Mouse (Mus musculus) ovary, postnatal 36 days (tissue): ENCODE measurements around the gene Fhit.

Experiments used
- DNase-seq: peaks from one replicate; pipeline ENCODE4 v3.0.0; 2022; ENCODE audit warnings: low spot score, mixed read lengths

The Fhit gene

DNA sequence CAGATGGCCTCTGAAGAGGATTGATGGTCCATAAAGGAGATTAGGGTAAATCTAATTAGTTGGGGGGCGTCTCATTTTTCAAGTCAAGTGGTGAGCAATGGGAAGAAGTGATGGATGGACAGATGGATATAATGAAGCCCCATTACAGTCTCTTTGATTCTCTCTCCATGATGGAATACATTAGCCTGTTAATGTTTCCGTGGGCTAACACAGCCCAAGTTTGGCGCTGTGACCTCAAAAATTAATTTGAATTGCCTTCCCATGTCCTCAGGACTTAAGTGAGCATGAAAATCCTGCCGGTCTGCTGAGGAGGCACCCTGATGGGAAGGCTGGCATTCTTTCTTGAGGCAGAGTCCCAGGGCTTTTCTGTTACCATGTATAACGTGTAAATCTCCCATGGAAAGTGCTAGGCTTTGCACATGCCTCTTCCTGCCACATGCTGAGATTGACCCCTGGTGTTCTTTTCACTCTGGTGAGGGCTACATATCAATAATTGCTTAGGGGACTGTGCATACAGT lies 1564.3 kb downstream of the Fhit start:
- no peak for DNase-seq

GRCm38 (mm10) chr14:9589121-9589520 lies 1572.7 kb downstream of the Fhit start:
- DNase-seq = no peak

DNA sequence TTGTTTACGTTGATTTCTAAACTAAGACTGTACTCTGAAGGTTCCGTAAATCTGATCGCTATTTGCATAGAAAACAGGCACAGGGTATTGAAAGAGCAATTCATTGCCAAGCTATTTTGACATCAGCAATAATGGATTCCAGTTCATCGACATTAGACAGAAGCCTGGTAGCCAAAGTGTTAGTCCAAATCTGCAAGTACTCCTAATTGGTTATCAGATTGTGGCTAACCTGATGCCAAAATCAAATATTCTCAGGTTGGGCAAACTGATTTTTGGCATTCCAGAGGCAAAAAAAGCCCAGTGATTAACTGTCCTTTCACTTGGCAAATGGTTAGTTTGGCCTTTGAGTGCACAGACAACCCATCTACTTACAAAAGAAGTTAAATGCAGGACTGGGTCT lies 1573.9 kb downstream of the Fhit start:
- no peak for DNase-seq

- DNase-seq = no peak
Observed at GRCm38 (mm10) chr14:9583227-9584155, 1578.3 kb downstream of the Fhit start.

DNA sequence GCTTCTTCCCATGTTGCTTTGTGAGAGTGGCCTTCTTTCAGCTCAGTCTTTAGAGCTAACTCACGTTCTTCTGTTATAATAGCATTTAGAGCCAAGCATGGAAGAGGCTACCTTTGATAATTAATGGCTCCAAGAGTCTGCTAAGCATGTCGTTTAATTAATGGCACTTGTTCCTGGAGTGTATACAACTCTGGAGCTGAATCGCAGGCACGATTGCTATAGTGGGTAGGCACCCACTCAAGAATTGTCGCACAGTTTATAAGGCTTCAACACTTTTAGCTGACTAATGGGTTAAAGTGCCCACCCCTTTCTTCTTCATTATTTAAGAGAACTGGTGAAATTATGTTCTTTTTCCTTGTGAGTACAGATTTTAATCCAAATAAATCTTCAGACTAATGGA lies 1605.5 kb downstream of the Fhit start:
- DNase-seq = no peak

DNA sequence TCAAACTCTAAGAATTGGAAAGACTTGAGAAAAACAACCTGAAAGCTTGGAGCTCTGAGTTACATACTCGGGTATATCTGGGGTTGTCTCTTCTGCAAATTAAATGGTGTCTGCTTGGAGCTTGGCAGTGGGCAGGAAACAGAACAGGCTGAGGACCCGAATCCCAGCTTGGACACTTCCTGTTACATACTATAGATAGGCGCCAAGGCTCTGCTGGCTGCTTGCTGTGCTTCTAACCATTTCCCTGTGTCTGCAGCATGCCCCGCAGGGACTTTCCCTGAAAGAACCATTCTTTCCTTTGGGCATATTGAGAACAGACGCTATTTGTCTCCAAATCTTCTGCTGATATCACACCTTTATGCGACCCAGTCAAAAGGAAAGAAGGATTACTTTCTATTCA lies 1606.0 kb downstream of the Fhit start:
- no peak for DNase-seq

- no peak for DNase-seq
Observed at GRCm38 (mm10) chr14:9552149-9552548, 1609.7 kb downstream of the Fhit start.

- no peak for DNase-seq
Observed at GRCm38 (mm10) chr14:9547952-9548351, 1613.9 kb downstream of the Fhit start.

DNA sequence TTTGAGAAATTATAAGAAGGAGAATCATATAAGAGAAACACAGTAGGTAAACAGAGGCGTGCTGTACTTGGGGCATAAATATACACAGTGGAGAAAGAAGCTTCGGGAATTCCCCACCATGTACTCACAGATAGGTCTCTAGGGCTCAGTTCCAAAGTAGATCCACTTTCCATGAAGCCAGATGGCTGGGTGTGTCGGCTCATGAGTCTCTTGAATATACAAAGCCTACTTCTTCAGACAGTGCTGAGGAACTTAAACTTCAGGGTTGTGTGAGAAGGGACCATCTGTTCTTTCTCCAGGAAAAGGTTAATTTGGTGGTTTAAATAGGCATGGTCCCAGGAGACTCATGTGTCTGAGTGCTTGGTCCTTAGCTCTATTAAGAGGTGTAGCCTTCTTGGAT lies 1617.5 kb downstream of the Fhit start:
- DNase-seq = no peak

GRCm38 (mm10) chr14:9535491-9535890 lies 1626.3 kb downstream of the Fhit start:
- DNase-seq = no peak

- no peak for DNase-seq
Observed at GRCm38 (mm10) chr14:9529247-9529646, 1632.6 kb downstream of the Fhit start.

DNA sequence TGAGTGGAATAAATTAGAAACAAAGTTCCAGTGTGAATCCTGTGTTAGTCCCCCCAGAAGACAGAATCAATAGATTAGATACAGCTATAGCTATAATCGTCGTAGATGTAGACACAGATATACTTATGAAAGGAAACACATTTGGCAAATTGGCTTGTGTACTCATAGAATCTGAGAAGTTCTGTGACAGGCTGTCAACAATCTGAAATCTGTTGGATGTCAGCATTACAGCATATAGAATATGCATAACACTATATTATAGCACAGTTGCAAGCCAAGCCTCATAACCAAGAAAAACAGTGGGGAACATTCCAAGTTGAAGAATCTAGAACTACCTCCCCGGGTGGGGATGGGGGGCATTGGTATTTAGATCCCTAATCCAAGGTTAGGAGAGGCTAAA lies 1635.7 kb downstream of the Fhit start:
- no peak for DNase-seq

GRCm38 (mm10) chr14:9517651-9518050 lies 1644.2 kb downstream of the Fhit start:
- no peak for DNase-seq

- DNase-seq = no peak
Observed at GRCm38 (mm10) chr14:9509678-9510077, 1652.2 kb downstream of the Fhit start.
